Mouse (Mus musculus): ENCODE results near the gene Coq7.

Coq7 gene

DNA sequence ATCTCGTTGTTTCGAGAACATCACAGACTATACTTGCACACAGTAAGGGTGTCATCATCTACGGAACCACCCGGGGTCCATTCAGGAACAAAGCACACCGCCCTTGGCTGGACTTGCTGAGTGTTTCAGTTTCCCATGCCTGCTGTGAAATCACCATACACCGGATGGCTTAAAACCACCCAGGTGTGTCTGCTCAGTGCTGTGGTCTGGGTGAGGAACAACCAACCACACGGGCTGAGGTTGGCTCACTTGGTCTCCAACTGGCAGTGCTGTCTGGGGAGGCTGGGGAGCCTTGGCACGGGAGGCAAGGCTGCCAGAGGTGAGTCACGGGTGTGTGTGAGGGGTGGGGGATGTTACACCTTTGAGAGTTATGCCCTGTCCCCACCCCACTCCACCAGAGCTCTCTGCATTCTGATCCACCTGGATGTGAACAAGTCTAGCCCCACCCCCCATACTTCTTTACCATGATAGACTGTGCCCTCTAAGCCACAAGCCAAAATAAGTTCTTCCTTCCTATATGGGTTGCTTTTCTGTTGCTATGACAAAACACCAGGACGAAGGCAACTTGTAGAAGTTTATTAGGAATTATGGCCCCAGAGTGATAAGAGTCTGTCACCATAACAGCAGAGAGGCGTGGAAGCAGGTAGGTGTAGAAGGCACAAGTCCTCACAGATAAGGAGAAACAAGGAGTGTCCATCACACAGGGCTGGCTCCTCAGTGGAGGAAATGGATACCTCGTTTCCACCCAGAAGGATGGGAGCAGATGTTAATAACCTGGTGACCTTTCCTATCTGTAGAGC is 34.0 kb downstream of the Coq7 start:
- no peak for DNase-seq (ENCODE audit: extremely low read depth, low read depth, low spot score)

DNA sequence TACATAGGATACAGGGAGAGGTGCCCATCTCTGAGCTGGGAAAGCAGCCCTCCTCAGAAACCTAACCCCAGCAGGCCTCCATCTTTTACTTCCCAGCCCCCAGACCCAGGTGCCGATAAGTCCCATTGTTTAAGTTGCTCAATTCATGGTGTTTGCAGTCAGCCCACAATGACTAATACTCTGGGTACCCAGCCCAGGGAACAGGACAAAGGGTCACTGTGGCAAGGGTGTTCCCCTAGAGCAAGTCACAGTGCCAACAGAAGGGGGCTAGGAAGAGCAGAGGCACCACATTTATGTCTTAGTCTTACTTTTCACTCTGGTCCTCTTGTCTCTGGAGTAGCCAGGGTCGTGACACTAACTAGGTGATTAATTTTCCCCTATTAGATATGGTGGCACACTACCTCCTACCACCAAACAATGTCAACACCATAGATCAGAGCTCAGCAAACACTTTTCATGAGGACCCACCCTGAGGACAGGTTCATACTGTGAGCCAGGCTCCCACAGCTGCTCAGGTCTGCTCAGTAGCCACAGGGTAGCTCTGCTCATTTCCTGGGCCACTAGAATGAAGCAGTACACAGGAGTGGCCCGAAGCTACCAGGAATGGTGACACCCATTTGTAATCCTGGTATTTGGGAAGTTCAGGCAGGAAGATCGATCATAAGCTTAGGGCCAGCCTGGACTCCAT is 38.1 kb downstream of the Coq7 start:
- no peak for DNase-seq (ENCODE audit: extremely low read depth, low read depth, low spot score)

DNA sequence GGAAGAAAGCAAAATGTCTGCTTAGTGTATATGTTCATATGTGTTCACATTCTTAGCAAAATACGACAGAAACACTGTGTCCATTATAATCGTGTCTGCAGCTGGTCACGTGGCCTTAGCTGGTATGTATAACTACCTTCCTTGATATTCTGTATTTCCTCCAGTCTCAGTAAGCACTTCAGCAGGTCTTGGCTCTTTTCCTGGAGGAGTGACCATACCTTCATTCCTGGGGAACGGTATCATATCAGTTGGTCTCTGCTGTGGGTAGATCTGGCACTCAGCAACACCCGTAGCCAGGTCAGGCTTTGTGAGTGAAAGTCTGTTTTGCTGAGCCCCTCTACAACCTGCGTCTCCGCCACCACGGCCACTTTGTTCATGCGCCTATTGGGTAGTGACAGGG is 39.3 kb downstream of the Coq7 start:
- DNase-seq (ENCODE audit: extremely low read depth, low read depth, low spot score), result no peak

DNA sequence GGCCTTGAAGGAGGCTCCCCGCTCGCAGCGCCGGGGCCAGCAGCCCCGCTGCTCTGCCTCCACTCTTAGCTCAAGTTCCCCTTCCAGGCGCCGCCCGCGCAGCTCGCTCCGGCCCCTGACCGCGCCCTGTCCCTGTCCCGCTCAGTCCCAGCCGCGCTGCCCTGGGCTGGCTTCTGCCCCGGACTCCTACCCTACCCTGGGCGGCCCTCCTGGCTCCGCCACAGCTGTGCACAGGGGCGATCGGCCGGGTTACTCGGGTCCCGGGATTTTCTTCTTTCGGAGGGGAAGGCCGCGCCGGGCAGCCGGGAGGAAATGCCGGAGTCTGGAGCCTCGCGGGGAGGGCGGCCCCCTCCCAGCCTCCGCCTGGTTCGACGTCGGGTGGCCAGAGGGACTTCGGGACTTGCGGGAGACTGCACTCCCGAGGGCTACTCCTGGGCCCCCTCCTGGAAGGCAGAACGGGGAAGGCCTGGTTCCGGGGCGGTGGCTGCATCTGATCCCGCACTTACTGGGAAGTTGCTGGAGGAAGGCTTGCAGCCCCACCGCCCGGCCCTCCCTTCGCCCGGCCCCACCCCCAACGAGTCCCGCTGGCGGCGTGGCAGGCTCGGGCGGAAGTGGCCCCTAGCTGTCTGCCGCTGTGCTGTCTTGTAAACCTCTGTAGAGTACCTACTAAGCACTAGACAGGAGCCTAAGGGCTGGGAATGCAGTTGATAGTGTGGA is 41.6 kb downstream of the Coq7 start, which contains the start of gene Itpripl2:
Itpripl2 (minus strand) TSS at position 545 of the 717 bp plus-strand sequence.
- no peak for DNase-seq (ENCODE audit: extremely low read depth, low read depth, low spot score)

DNA sequence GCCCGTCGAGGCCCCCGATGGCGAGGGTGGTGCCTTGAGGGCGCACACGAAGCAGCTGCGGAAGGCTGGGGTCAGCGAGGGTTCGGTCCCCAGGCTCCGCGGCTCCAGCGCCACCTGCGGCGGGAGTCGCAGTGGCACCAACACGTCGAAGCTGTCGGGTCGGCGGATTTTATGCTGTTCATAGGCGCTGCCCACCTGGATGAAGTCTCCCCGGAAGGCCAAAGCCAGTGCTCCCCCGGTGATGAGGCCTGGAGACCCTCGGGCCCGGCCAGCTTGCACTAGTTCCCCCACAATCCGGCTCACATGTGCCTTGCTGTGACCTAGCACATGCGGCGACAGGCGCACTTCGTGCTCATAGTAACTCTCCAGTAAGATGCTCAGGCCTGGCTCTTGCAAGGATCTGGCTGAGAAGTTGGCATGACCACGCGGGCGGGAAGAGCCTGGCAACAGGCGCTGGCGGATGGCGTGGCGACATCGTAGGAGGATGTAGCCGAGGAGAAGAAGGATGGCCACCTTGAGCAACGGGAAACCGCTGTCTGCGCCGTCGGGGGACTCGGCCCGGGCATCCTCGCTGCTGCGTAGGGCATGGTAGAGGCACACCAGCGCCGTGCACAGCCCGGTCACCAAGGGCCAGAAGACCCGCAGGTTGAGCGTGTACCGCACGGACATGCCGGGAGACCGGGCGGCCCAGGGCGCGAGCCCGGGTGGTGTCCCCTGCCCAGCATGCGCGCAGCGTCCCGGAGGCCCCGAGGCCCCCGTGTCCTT is 42.3 kb downstream of the Coq7 start:
- DNase-seq (ENCODE audit: extremely low read depth, low read depth, low spot score), result no peak

DNA sequence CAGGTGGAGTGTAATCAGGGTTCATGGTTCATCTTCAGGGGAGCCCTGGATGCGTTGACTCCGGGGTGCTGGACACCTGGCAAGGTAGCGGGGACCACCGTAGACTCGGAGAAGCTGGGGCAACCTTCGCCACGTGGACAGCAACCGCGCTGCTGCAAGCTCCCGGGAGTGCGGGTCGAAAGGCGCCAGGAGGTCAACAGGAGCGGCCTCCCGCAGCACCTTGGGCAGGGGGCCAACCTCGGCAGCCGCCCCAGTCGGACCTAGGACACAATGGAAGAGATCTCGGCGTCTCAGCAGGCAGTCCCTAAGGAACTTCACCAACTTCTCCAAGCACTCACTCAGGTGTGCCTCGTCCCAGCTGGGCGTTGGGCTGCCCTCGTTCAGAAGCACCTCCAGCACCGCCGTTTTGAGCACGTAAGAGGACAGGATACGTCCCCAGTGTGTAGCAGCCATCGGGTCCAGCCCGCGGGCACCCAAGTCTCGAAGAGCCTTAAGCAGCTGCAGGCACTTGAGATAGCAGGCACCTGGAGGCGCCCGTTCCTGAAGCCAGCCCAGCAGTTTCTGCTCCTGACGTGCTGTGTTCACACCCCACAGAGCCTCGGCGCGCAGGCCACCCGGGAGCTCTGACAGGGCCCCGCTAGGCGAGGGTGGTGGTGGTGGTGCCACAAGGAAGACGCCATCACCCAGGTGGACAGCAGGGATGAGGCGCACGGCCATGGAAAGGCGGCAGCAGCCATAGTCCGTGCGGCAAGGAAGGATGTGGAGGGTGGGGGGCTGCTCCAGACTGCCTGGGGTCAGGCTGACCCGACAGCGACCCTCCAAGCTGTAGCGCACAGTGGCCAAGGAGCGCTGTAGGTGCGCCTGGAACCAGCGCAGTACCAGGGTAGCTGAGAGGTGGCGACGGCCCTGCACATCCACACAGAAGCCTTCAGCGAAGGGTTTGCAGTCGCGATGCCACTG is 43.2 kb downstream of the Coq7 start:
- no peak for DNase-seq (ENCODE audit: extremely low read depth, low read depth, low spot score)

DNA sequence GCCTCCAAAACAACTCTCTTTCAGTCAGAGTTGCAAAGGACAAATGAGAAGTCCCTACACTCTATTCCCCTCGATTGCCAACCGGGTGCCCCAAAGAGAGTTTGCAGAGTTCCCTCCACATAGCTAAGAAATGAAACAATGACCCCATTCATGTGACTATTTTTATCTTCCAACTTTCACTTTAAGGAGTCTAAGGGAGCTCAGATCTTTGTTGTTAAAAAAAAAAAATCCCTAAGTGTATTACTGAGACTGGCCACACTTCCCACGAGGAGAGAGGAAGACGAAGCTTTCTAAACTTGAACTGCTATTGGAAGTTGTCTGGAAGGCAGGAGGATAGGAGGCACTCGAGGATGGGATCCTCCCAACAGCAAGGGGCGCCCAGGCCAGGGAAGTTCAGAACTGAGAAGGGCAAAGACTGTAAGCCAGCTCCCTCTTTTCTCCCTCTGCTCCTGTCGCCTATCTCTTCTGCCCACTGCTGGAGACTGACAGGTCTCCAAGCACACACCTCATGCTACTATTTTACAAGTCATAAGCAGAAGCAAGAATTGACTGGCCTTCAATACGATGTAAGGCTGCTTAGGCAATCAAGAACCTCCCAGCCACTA is 45.0 kb downstream of the Coq7 start:
- DNase-seq (ENCODE audit: extremely low read depth, low read depth, low spot score), result no peak

DNA sequence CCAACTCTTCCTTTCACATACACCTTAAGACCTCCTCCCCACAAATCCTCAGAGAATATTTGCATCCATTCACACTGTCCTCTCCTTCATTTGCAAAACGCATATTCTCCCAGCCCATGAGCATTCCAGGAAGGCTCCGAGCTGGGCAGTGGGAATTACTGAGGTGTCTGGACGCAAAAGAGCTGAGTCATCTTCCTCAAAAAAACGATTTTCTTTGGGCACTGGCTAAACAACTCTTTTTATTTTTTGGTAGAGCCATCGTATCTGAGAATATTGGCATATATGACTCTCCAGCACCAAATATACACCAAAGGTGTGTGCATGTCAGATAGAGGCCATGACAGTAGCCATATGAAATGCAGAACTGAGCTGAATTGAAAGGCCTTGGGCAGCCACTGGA is 46.2 kb downstream of the Coq7 start:
- DNase-seq (ENCODE audit: extremely low read depth, low read depth, low spot score), result no peak

DNA sequence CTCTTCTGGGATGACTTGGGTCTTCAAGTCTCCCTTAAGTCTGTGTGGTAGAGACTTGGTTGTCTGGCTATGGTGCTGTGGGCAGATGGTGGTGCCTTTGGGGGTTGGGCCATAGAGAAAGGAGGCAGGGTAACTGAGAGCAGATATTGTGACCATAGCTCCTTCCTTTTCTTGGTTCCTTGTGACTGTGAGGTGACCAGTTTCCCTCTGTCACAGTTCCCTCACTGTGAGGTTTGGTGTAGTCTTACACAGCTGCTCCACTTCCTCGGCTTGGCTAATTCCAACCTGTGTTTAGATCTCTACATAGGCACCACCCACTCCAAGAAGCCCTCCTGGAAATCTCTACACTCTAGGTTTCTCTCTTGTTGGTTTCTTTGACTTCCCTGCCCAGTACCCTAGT is 49.2 kb downstream of the Coq7 start:
- no peak for DNase-seq (ENCODE audit: extremely low read depth, low read depth, low spot score)

DNA sequence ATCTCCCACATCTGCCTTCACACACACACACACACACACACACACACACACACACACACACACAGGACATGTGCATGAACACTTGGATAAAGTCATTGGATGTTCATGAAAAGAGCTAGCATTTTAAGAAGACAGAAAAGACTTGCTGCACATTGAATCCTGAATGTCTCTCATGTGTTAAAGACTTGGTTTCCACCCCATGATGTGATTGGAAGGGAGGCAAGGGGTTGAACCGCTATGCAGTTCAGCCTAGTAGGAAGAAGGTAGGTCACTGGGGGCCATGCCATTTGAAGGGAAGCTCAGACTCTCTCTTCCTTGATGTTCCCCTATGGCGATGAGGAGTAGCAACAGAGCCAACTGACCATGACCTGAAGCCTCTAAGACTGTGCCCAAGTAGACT is 51.2 kb downstream of the Coq7 start:
- DNase-seq (ENCODE audit: extremely low read depth, low read depth, low spot score), result no peak

DNA sequence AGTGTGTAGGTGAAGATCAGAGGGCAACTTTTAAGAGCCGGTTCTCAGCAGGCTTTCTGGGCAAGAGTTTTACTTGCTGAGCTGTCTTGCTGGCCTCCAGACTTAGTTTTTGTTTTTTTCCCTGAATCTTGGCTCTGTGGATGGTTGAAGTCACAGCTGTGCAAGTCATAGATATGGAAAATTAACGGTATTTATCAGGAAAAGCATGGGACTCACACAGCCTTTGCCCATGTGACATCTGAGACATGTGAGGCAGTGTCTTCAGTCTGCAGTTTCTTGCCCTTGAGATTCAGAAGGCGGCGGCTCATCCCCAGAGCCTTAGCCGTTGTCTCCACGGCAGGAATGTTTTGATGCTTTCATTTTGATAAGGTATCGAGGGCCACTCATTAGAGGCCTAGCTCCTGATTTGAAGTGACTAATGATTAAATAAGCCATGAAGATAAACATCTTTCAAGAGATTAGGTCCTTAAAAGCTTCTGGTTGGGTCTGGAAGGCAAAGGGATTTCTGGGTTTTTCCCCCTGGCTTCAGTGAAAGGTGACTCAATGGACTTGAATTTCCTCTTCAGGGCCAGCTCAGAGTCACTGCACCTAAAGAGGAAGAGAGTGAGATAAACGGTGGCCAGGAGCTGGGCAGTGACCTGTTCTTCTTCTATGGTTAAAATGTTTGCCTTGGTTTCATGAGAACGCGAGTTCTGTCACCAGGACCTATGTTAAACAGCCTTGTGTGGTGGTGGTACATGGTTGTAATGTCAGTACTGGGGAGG is 51.9 kb downstream of the Coq7 start:
- no peak for DNase-seq (ENCODE audit: extremely low read depth, low read depth, low spot score)

DNA sequence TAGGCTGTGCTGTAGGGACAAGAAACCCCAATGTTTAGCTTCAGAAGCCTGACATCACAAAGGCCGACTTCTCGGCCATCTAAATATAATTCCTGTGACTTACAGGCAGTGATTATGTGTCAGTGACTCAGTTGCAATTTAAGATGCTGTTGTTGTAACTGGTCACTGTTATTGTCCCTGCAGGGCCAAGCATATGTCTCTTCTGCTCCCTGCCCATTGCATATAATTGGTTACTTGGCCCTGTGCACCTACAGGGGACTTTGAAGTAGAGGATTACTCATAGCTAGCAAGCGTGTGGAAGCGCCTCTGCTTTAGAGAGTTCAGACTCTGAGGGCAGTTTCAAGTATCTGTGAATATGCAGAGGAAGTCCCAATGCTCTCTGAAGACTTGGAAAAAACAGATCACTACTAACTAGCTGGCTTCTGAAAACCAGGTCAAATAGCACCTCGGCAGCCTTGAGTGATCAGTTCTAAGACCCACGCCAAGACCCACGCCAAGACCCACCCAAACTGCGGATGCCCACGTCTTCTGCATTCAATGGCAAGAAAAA is 52.9 kb downstream of the Coq7 start:
- DNase-seq (ENCODE audit: extremely low read depth, low read depth, low spot score), result no peak

DNA sequence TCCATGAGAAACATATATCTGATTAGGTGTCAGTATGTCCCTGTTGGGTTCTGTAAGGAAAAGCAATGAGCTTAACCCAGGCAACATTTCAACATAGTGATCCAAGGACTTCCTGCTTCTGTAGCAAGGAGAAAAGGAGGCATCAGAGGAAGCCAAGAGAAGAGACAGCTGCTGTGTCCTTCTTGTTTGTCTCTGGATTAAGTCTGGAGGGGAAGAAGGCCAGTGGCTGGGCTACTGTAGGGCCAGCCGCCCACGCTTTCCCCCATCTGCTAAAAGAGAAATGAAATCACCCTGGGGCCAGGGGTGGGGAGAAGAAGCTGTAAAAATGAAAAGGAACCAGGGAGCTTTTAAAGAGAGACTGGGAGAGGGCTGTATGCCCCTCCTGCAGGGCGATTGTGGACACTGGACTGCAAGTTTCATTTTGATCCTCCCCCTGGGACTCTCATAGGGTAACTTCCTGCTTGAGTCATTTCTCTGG is 54.3 kb downstream of the Coq7 start:
- no peak for DNase-seq (ENCODE audit: extremely low read depth, low read depth, low spot score)

DNA sequence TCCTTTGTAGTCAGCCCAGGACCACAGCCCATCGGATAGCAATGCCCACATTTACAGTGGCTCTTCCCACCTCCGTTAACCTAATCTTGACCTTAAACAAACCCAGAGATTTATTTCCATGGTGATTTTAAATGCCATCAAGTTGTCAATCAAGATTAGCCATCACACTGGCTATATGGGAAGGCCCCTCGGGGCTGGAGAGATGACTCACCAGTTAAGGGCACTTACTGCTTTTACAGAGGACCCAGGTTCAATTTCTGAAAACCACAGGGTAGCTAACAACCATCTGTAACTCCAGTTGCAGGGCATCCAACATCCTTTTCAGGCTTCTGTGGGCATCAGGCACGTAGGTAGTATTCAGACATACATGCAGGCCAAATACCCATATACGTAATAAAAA is 56.7 kb downstream of the Coq7 start:
- no peak for DNase-seq (ENCODE audit: extremely low read depth, low read depth, low spot score)

DNA sequence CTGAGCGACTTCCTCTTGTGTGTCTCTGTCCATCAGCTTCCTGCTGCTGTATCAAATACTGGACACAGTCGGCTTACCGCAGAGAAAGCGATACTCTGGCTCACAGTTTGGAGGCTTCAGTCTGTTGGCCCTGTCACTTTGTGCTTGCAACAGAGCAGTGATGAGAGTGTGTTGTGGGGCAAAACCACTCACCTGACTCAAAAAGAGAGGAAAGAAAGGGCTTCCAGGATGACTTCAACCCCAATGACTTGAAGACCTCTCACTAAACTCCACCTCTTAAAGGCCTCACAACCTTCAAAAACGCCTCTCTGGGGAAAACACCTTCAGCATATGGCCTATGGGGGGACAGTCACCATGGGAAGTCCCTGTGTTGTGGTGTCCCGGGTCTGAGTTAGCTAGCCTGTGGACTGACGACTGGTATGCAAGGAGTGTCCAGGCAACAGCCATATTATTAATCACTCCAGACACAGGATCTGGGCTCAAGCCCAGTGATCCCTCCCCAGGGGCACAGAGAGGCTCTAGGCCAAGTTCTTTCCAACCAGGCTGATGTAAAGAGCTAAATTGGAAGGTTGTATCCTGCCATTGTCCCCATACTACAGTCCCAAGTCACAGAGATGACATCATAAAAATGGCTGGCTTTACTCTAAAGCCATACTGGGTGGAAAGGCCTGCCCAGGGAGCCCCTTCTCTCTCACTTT is 58.0 kb downstream of the Coq7 start:
- no peak for DNase-seq (ENCODE audit: extremely low read depth, low read depth, low spot score)

DNA sequence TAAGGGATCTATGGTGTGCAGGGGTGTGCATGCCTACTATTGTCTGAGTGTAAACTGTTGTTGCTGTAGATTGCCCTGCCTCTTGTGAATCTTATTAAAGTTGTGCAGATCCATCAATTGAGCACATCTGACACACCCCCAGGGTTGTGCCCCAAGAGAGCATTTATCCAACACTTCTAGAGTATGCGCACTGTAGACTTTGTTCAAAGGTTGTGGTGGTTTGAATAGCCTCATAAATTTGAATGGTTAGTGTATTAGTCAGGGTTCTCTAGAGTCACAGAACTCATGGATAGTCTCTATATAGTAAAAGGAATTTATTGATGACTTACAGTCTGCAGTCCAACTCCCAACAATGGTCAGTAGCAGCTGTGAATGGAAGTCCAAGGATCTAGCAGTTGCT is 60.3 kb downstream of the Coq7 start:
- DNase-seq (ENCODE audit: extremely low read depth, low read depth, low spot score), result no peak

DNA sequence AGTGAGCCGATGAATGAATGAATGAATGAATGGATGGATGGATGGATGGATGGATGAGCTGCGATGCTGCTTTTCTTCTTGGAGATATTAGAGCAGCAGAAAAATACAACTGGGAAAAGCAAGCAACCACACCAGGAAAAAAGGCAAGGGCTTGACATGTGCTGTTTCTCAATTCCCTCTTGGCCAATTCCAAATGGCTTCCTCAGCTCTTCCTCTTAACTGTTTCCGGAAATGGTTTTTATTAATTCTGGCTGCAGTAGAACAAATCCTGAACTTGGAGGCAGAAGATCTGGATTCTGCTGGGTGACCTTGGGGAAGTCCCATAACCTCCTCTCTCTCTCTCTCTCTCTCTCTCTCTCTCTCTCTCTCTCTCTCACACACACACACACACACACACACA is 65.1 kb downstream of the Coq7 start:
- no peak for DNase-seq (ENCODE audit: extremely low read depth, low read depth, low spot score)

DNA sequence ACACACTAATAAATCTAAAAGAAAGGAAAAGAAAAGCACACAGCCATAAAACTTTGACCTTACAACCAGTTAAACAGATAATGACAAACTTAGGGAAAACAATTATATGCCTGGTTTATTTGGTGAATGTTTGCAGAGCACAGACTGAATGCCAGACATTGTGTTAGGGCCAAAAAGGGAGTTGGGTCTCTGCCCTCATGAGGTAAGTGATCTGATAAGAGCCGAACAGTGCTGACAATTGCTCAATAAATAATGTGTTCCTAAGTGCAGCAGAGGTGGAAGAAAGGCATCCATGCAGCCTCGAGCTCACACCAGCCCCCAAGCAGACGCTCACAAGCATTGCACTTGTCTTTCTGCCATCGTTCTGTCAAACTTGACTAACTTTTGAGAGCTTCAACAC is 68.7 kb downstream of the Coq7 start:
- DNase-seq (ENCODE audit: extremely low read depth, low read depth, low spot score), result no peak
